Mouse (Mus musculus): ENCODE measurements at regions not wholly inside any gene's neighbourhood (a gene's known extent, or its start where the extent isn't known, plus 50 kb on each side); places are given as distances from the start of the nearest gene placed in this dataset.
A peak's percentile ranks its signal among the peaks of the same experiment; 100 is the strongest.
"Not testable (repeated sequence)": the region's sequence is repeated elsewhere in the genome, so short reads cannot be mapped to it uniquely, and the experiment has no call there.

GRCm38 (mm10) chr16:3114473-3115335, 476.1 kb upstream of the Olfr161 start:
- WGBS, result 46% methylated on average over 3 of the region's 3 CpGs
- not testable (repeated sequence) for H3K9ac ChIP-seq; H3K9me3 ChIP-seq (replicated peaks); H3K4me2 ChIP-seq; H3K27me3 ChIP-seq; H3K4me1 ChIP-seq; H3K27ac ChIP-seq; H3K4me3 ChIP-seq; H3K36me3 ChIP-seq (ENCODE audit: poor library complexity, severe bottlenecking)
- ATAC-seq, result peak; percentile 87

DNA sequence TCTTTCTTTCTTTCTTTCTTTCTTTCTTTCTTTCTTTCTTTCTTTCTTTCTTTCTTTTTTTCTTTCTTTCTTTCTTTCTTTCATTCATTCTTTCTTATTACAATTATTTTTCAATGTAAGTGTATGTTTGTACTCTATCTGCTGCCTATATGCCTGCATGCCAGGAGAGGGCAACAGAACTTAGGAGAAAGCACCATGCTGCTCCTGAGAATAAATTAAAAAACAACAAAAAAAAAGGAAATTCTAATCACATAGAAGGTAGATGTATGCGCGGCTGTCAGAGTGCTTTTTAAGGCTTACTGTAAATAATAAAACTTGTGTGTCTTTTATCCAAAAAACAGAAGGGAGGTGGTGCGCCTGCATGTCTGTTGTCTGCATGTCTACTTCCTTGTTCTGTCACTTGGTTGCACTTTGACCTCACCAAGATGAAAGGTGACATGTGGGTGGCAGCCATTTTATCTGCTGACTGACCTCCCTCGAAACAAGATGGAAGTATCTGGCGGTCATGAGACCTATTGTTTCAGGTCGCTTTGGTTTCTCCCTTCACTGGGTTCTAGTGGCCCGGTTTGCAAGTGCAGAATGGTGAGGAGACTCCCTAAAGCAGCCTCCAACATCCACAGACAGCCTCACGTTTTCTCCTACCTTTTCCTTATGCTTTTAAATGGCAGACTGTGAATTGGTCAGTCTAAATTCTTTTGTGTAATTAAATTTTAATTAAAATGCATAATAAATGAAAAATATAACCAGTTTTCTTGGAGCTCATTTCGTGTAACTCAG, 475.3 kb upstream of the Olfr161 start:
- H3K36me3 ChIP-seq (ENCODE audit: poor library complexity, severe bottlenecking); H3K9ac ChIP-seq; H3K4me1 ChIP-seq; H3K9me3 ChIP-seq (replicated peaks); H3K4me2 ChIP-seq; H3K27me3 ChIP-seq; H3K4me3 ChIP-seq; H3K27ac ChIP-seq: not testable (repeated sequence)
- 77% methylated on average over 8 of the region's 9 CpGs for WGBS
- ATAC-seq, result peak; percentile 61; the same call in 1 of the 2 replicates

GRCm38 (mm10) chr16:3116113-3116511, 474.7 kb upstream of the Olfr161 start:
- H3K4me3 ChIP-seq; ATAC-seq; H3K27ac ChIP-seq; H3K36me3 ChIP-seq (ENCODE audit: poor library complexity, severe bottlenecking); H3K4me1 ChIP-seq; H3K9ac ChIP-seq; H3K27me3 ChIP-seq; H3K4me2 ChIP-seq; H3K9me3 ChIP-seq (replicated peaks): not testable (repeated sequence)
- 85% methylated on average over 2 of the region's 3 CpGs for WGBS

- not testable (repeated sequence) for H3K4me2 ChIP-seq; H3K9ac ChIP-seq; H3K4me3 ChIP-seq; H3K27ac ChIP-seq; H3K27me3 ChIP-seq; H3K9me3 ChIP-seq (replicated peaks); ATAC-seq; H3K4me1 ChIP-seq; H3K36me3 ChIP-seq (ENCODE audit: poor library complexity, severe bottlenecking)
Observed at GRCm38 (mm10) chr16:3121216-3121615, 469.6 kb upstream of the Olfr161 start.

DNA sequence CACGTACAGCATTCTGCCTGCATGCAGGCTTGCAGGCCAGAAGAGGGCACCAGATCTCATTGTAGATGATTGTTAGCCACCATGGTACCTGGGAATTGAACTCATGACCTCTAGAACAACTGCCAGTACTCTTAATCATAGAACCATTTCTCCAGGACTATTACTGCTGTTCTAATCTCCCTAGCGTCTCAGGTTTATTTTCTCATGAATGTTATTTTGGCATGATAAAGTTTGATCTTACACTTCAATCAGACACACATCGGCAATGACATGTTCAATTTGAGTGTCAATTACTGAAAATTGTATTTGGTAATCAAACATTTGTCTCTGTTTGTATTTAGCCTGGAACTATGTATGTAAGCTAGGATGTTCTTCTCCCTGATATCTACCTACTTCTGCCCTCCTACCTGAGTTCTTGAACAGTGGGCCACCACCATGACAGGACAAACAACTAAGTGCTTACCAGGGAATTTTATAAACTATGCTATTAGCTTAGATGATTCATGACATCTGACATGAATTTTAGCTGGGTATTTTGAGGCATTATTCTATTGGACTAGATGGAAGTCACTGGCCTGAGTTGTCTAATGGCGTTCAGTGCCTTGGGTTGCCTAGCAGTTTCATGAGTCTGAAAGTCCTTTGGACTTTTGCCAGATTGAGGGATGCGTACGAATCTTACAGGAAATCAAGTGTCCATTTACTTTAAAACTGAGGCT, 468.5 kb upstream of the Olfr161 start:
- not testable (repeated sequence) for H3K4me2 ChIP-seq; H3K27ac ChIP-seq; H3K9ac ChIP-seq; ATAC-seq; H3K4me3 ChIP-seq; H3K4me1 ChIP-seq; H3K27me3 ChIP-seq; H3K9me3 ChIP-seq (replicated peaks); H3K36me3 ChIP-seq (ENCODE audit: poor library complexity, severe bottlenecking)
- 58% methylated on average over 4 of the region's 6 CpGs for WGBS

GRCm38 (mm10) chr16:3122861-3123477, 467.9 kb upstream of the Olfr161 start:
- H3K27me3 ChIP-seq, H3K27ac ChIP-seq: not testable (repeated sequence)
- ATAC-seq, result 0 out of 2 replicates have a peak, but pooled peaks have one; percentile 13

GRCm38 (mm10) chr16:3127317-3127716, 463.5 kb upstream of the Olfr161 start:
- H3K9ac ChIP-seq; ATAC-seq; H3K36me3 ChIP-seq (ENCODE audit: poor library complexity, severe bottlenecking); H3K9me3 ChIP-seq (replicated peaks); H3K4me3 ChIP-seq; H3K4me1 ChIP-seq; H3K4me2 ChIP-seq; H3K27ac ChIP-seq; H3K27me3 ChIP-seq: not testable (repeated sequence)
- WGBS, result 45% methylated on average over 2 of the region's 2 CpGs

More at GRCm38 (mm10) chr16:3122861-3123477, 467.9 kb upstream of the Olfr161 start:
- H3K4me3 ChIP-seq; H3K9me3 ChIP-seq (replicated peaks); H3K9ac ChIP-seq; H3K4me2 ChIP-seq; H3K4me1 ChIP-seq; H3K36me3 ChIP-seq (ENCODE audit: poor library complexity, severe bottlenecking): not testable (repeated sequence)
- WGBS, result 69% methylated on average over 8 of the region's 8 CpGs

Measured in forebrain, embryonic 13.5 days (tissue).